Mouse (Mus musculus) kidney, embryonic 14.5 days (tissue): ENCODE results near the gene Slc3a2. TPM values are rescaled to one million over a fixed set of nuclear protein-coding genes. Genes with fewer than 3 reads are reported as not detected.

ENCODE experiments used
- ATAC-seq: fragments of 200-750 bp; cut with Nextera tagmentation; 2 replicates; pipeline ENCODE4 v1.8.0; 2017; ENCODE audit warnings: moderate number of reproducible peaks, mild to moderate bottlenecking, moderate TSS enrichment, moderate library complexity; ENCODE audit not compliant: low FRiP score, low TSS enrichment
- H3K27ac ChIP-seq: fragments of 300-500 bp; sonication (generic); 2 replicates; pipeline ENCODE4 v1.5.1; 2014; ENCODE audit warnings: low read depth, mild to moderate bottlenecking, low read length, moderate library complexity, mixed read lengths
- H3K27me3 ChIP-seq: fragments of 300-500 bp; sonication (generic); 2 replicates; pipeline ENCODE4 v1.6.1; 2014; ENCODE audit warnings: mild to moderate bottlenecking, low read length; ENCODE audit not compliant: control insufficient read depth, insufficient read depth
- H3K36me3 ChIP-seq: fragments of 300-500 bp; sonication (generic); 2 replicates; pipeline ENCODE4 v1.6.1; 2014; ENCODE audit warnings: low read length, mixed read lengths; ENCODE audit not compliant: control insufficient read depth, insufficient read depth
- H3K4me1 ChIP-seq: fragments of 300-500 bp; sonication (generic); 2 replicates; pipeline ENCODE4 v1.6.1; 2014; ENCODE audit warnings: low read length, mixed read lengths; ENCODE audit not compliant: control insufficient read depth, insufficient read depth
- H3K4me2 ChIP-seq: fragments of 300-500 bp; sonication (generic); replicated peaks from 2 replicates; pipeline ENCODE4 v1.6.1; 2014; ENCODE audit warnings: low read depth, mild to moderate bottlenecking, low read length
- H3K4me3 ChIP-seq: fragments of 300-500 bp; sonication (generic); 2 replicates; pipeline ENCODE4 v1.5.1; 2014; ENCODE audit warnings: mild to moderate bottlenecking, low read length
- H3K9ac ChIP-seq: fragments of 300-500 bp; sonication (generic); 2 replicates; pipeline ENCODE4 v1.6.1; 2014; ENCODE audit warnings: low read depth, mild to moderate bottlenecking, low read length, moderate library complexity
- H3K9me3 ChIP-seq: fragments of 300-500 bp; sonication (generic); 2 replicates; pipeline ENCODE4 v1.6.1; 2016; ENCODE audit warnings: low read length; ENCODE audit not compliant: control insufficient read depth
- WGBS: fragments of 180-500 bp; shearing (Covaris S2); extraction: QIAGEN DNeasy Blood & Tissue Kit; methylation state at CpG from one replicate; pipeline ENCODE4 v1.1.7; 2014; 5-methylcytosine and 5-hydroxymethylcytosine counted together
- polyA plus RNA-seq: library from polyadenylated mRNA; unstranded; fragments of >200 nt; fragmentation: Nextera tagmentation; extraction: Ambion mirVana; gene quantifications from 2 replicates; pipeline ENCODE4 v1.2.1, GENCODE M21; 2014

The Slc3a2 gene
- 114 and 123 TPM in 2 replicates for polyA plus RNA-seq

- Histone ChIP-seq H3K9ac (peak within 1 kb of the TSS; percentile 97), H3K27me3 (no peaks in the 10 kb centered on the region), H3K4me2 (peak within 1 kb of the TSS; percentile 70), H3K4me1 (0 out of 2 replicates have a peak, but pooled peaks cover 6% of the 10 kb centered on the region), H3K36me3 (peaks cover 32% of the 10 kb centered on the region), H3K9me3 (no peaks in the 10 kb centered on the region), H3K27ac (peak within 1 kb of the TSS; percentile 97), H3K4me3 (peak within 1 kb of the TSS; percentile 82)
- ATAC-seq, result peak; percentile 98
- under 1% methylated on average over 50 of the region's 50 CpGs for WGBS
Observed at GRCm38 (mm10) chr19:8722907-8723573, at the start of gene Slc3a2. TSS of gene Slc3a2 (minus strand) at chr19:8723369.

- H3K27ac ChIP-seq, result peak within 1 kb of the TSS; percentile 85
- H3K36me3 ChIP-seq, result peaks cover 58% of the 10 kb centered on the region
- peak within 1 kb of the TSS; percentile 75 for H3K4me2 ChIP-seq
- H3K27me3 ChIP-seq, result no peaks in the 10 kb centered on the region
- peaks cover 24% of the 10 kb centered on the region for H3K4me1 ChIP-seq
- 0 out of 2 replicates have a peak, but pooled peaks have one; percentile 38 for ATAC-seq
- WGBS, result 33% methylated on average over 29 of the region's 29 CpGs
- peaks cover under 1% of the 10 kb centered on the region; the same call in 1 of the 2 replicates for H3K9me3 ChIP-seq
- peak within 1 kb of the TSS; percentile 84 for H3K4me3 ChIP-seq
- H3K9ac ChIP-seq, result peak within 1 kb of the TSS; percentile 93
Observed at GRCm38 (mm10) chr19:8770567-8771270, 47.5 kb upstream of the Slc3a2 start, which contains the start of gene Tmem223. TSS of gene Tmem223 (plus strand) at chr19:8770996.

GRCm38 (mm10) chr19:8765562-8765961, 42.4 kb upstream of the Slc3a2 start:
- no peak overlapping the region for H3K4me3 ChIP-seq
- H3K27ac ChIP-seq, result no peak overlapping the region
- no peak overlapping the region for H3K4me2 ChIP-seq
- H3K9me3 ChIP-seq, result peaks cover 11% of the 10 kb centered on the region
- H3K9ac ChIP-seq, result no peak overlapping the region
- H3K27me3 ChIP-seq, result no peaks in the 10 kb centered on the region
- peaks cover 81% of the 10 kb centered on the region for H3K36me3 ChIP-seq
- H3K4me1 ChIP-seq, result 0 out of 2 replicates have a peak, but pooled peaks cover 4% of the 10 kb centered on the region
- WGBS, result 96% methylated on average over 9 of the region's 9 CpGs
- ATAC-seq, result no peak

GRCm38 (mm10) chr19:8763276-8763675, 40.1 kb upstream of the Slc3a2 start:
- peaks cover 11% of the 10 kb centered on the region for H3K9me3 ChIP-seq
- H3K4me3 ChIP-seq, result no peak overlapping the region
- no peak for ATAC-seq
- peaks cover 61% of the 10 kb centered on the region for H3K36me3 ChIP-seq
- no peaks in the 10 kb centered on the region for H3K27me3 ChIP-seq
- peaks cover 3% of the 10 kb centered on the region; the same call in 1 of the 2 replicates for H3K4me1 ChIP-seq
- WGBS, result 92% methylated on average over 4 of the region's 4 CpGs
- no peak overlapping the region for H3K9ac ChIP-seq
- no peak overlapping the region for H3K4me2 ChIP-seq
- no peak overlapping the region for H3K27ac ChIP-seq

- Histone ChIP-seq H3K27me3 (no peaks in the 10 kb centered on the region), H3K4me3 (no peak overlapping the region), H3K9ac (no peak overlapping the region), H3K27ac (no peak overlapping the region), H3K4me1 (peaks cover 7% of the 10 kb centered on the region; the same call in 1 of the 2 replicates), H3K9me3 (peaks cover 11% of the 10 kb centered on the region), H3K4me2 (no peak overlapping the region), H3K36me3 (peaks cover 37% of the 10 kb centered on the region)
- ATAC-seq, result no peak
- WGBS, result 91% methylated on average over 2 of the region's 2 CpGs
Observed at GRCm38 (mm10) chr19:8760757-8761156, 37.6 kb upstream of the Slc3a2 start.

GRCm38 (mm10) chr19:8758899-8759298, 35.7 kb upstream of the Slc3a2 start:
- H3K4me1 ChIP-seq, result peaks cover 14% of the 10 kb centered on the region; the same call in 1 of the 2 replicates
- no peak overlapping the region; the same call in 1 of the 2 replicates for H3K4me3 ChIP-seq
- no peaks in the 10 kb centered on the region for H3K27me3 ChIP-seq
- ATAC-seq, result no peak
- H3K27ac ChIP-seq, result no peak overlapping the region
- no peaks in the 10 kb centered on the region for H3K9me3 ChIP-seq
- peaks cover 31% of the 10 kb centered on the region for H3K36me3 ChIP-seq
- 90% methylated on average over 2 of the region's 2 CpGs for WGBS
- H3K4me2 ChIP-seq, result peak overlapping the region; percentile 81; the same call in 1 of the 2 replicates
- no peak overlapping the region for H3K9ac ChIP-seq

- Histone ChIP-seq H3K36me3 (peaks cover 31% of the 10 kb centered on the region), H3K4me3 (peak overlapping the region; percentile 96), H3K9me3 (no peaks in the 10 kb centered on the region), H3K27ac (peak overlapping the region; percentile 90), H3K4me2 (peak overlapping the region; percentile 81), H3K4me1 (peaks cover 14% of the 10 kb centered on the region; the same call in 1 of the 2 replicates), H3K9ac (peak overlapping the region; percentile 95), H3K27me3 (no peaks in the 10 kb centered on the region)
- WGBS, result 4% methylated on average over 14 of the region's 14 CpGs
- no peak for ATAC-seq
Observed at GRCm38 (mm10) chr19:8757471-8757998, 34.4 kb upstream of the Slc3a2 start.

GRCm38 (mm10) chr19:8756635-8757387, 33.6 kb upstream of the Slc3a2 start, which contains the start of gene Nxf1:
TSS of gene Nxf1 (plus strand) at chr19:8757073.
- H3K9me3 ChIP-seq, result no peaks in the 10 kb centered on the region
- peak; percentile 94 for ATAC-seq
- H3K27ac ChIP-seq, result peak within 1 kb of the TSS; percentile 90
- WGBS, result under 1% methylated on average over 75 of the region's 75 CpGs
- peaks cover 14% of the 10 kb centered on the region; the same call in 1 of the 2 replicates for H3K4me1 ChIP-seq
- peaks cover 34% of the 10 kb centered on the region for H3K36me3 ChIP-seq
- peak within 1 kb of the TSS; percentile 81 for H3K4me2 ChIP-seq
- no peaks in the 10 kb centered on the region for H3K27me3 ChIP-seq
- peak within 1 kb of the TSS; percentile 95 for H3K9ac ChIP-seq
- peak within 1 kb of the TSS; percentile 96 for H3K4me3 ChIP-seq
